Mouse (Mus musculus) liver (tissue): ENCODE data around the gene Tpm4.

Source experiments
- DNase-seq: peaks from one replicate; pipeline ENCODE4 v3.0.0-alpha.2; 2020; ENCODE audit warnings: mixed read lengths

The Tpm4 gene

DNA sequence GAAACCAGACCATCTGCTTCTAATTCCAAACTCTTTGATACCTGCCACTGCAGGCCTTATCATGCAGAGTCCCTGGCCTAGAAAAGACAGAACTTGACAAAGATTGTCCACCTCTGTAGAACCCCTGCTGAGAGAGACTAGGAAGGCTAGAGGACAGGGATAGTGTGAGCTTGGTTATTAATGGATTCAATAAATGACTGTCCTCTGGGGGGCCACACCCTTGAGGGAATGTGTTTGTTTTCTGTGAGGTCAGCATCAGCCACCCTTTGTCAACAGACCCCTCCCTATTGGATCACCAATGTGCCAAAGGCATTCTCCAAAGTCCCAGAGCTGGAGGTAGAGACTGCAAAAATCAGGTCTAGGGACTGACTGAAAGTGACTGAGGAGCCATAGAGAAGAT lies 57.3 kb downstream of the Tpm4 start:
- DNase-seq = no peak

DNA sequence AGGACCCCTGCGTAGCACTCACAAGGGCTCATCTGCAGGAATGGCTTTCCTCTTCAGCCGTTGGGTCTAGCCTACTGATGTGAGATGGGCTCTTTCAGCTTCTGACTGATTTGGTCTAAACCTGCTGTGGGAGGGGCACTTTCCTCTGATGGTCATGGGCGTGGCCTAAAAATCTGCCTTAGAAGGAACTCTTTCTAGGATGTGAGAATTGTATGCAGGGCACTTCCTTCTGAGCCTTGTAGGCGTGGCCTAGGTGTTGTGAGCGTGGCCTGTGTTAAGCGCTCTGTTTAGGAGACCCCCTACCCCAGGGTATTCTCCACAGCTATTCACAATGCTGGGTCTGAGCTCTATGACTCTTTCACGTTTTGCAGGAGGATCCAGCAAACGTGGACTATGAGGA lies 63.2 kb downstream of the Tpm4 start:
- peak; percentile 14 for DNase-seq
